Mouse (Mus musculus): ENCODE data around the gene Elmo2. TPM values are rescaled to one million over a fixed set of nuclear protein-coding genes. Genes with fewer than 3 reads are reported as not detected.

Elmo2 gene
- total and polyA plus RNA-seq, 3 experiments = 9.0 to 11.7 (median 10.1) TPM

- in situ Hi-C loops (cut with MboI; ENCODE audit: low pct_ligation_motif_present, low pct_unique_long_range_greater_than_20kb, low sequenced_read_pairs) = no loop called here
- peaks cover 33 to 60% of the 10 kb centered on the region in 2 experiments for H3K36me3 ChIP-seq (replicated peaks in 1 of 2; ENCODE audit: control insufficient read depth in 1 of 2, insufficient read depth in 1 of 2, low read length in 1 of 2)
- H3K4me2 ChIP-seq (ENCODE audit: insufficient read depth, low read depth, poor library complexity, severe bottlenecking) = no peak overlapping the region
- H3K79me2 ChIP-seq (replicated peaks; ENCODE audit: control insufficient read depth, extremely low read depth, insufficient read depth, poor library complexity, severe bottlenecking) = no peaks in the 10 kb centered on the region
- H3K4me1 ChIP-seq (ENCODE audit: control insufficient read depth in 1 of 2, insufficient read depth in 2 of 2) = peaks cover 4 to 31% of the 10 kb centered on the region in 2 experiments
- no peak overlapping the region for H3K9ac ChIP-seq (ENCODE audit: insufficient read depth, low read depth)
- H3K9me3 ChIP-seq (replicated peaks; ENCODE audit: low read length) = no peaks in the 10 kb centered on the region
- dilution Hi-C loops (cut with MboI; ENCODE audit: extremely low pct_ligation_motif_present, extremely low pct_unique_long_range_greater_than_20kb, low sequenced_read_pairs) = no loop called here
- no peak overlapping the region for H3K4me3 ChIP-seq (replicated peaks in 1 of 3; ENCODE audit: low read depth in 2 of 3, low read length in 2 of 3, poor library complexity in 1 of 3)
- no peak overlapping the region for H3K27ac ChIP-seq (ENCODE audit: insufficient read depth, low read depth)
- H3K27me3 ChIP-seq (replicated peaks) = no peaks in the 10 kb centered on the region
- TF ChIP-seq GABPA (IDR thresholded peaks at IDR 0.05; ENCODE audit: insufficient replicate concordance, low read depth, low read length) (no peak), SMC3 (IDR thresholded peaks at IDR 0.05; ENCODE audit: low read depth, low read length) (no peak), ZMIZ1 (IDR thresholded peaks at IDR 0.05; ENCODE audit: low read depth, low read length) (no peak), USF2 (conservative IDR thresholded peaks at IDR 0.05; ENCODE audit: low read depth, low read length) (no peak), JUND (conservative IDR thresholded peaks at IDR 0.05; ENCODE audit: low read depth, low read length) (no peak), NELFE (IDR thresholded peaks at IDR 0.05; ENCODE audit: low read depth, low read length) (no peak), MAFK (IDR thresholded peaks at IDR 0.05; ENCODE audit: insufficient replicate concordance, low read length) (no peak), HCFC1 (IDR thresholded peaks at IDR 0.05; ENCODE audit: low read depth, low read length) (no peak), ZKSCAN1 (IDR thresholded peaks at IDR 0.05; ENCODE audit: borderline replicate concordance, low read depth, low read length) (no peak), MAZ (IDR thresholded peaks at IDR 0.05; ENCODE audit: low read depth, low read length) (no peak), EP300 (IDR thresholded peaks at IDR 0.05; ENCODE audit: low read length) (no peak), MAX (IDR thresholded peaks at IDR 0.05; ENCODE audit: low read length) (no peak), USF1 (IDR thresholded peaks at IDR 0.05; ENCODE audit: low read depth, low read length) (no peak), NRF1 (IDR thresholded peaks at IDR 0.05; ENCODE audit: low read depth, low read length) (no peak), RCOR1 (conservative IDR thresholded peaks at IDR 0.05; ENCODE audit: low read depth, low read length) (no peak), POLR2A (IDR thresholded peaks at IDR 0.05; ENCODE audit: low read depth, low read length) (no peak), E2F4 (IDR thresholded peaks at IDR 0.05; ENCODE audit: insufficient replicate concordance, low read depth, low read length) (no peak), BHLHE40 (IDR thresholded peaks at IDR 0.05; ENCODE audit: low read depth, low read length) (no peak), TBP (conservative IDR thresholded peaks at IDR 0.05; ENCODE audit: low read depth, low read length) (no peak), CTCF (conservative IDR thresholded peaks at IDR 0.05 in 1 of 2, IDR thresholded peaks at IDR 0.05 in 1 of 2; ENCODE audit: low read depth in 2 of 2, low read length in 2 of 2) (no peak)
- DNase-seq (ENCODE audit: extremely low read depth) = no peak
Measured at GRCm38 (mm10) chr2:165317621-165318263, 8.5 kb downstream of the Elmo2 start.

DNA sequence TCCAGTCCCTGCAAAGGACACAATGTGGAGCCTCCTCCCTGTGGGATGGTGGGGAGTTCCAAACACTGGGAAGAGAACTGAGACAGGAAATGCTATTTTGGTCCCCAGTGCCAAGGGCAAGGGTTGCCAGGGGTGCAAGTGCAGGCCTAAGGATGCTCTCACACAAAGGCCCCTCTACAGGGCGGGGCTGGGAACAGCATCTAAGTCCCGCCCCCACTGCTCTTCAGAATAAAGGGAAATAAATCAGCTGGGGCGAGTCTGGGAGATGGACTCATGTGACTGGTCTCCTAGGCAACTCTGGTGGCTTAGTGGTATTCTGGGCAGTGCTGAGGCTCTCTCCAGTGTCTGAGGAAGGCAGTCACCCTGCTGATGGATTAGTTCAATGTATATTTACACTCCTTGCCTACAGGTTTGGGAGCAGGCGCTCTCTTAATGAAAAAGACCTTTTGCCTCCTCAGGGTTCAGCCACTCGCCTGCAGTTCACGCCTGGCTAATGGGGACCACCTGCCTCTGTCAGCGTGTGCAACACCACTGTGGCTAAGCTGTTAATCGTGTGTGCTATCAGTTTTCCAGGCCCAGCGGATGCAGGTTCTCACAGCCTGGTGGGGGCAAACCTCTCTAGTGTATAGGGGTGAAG is 9.3 kb downstream of the Elmo2 start:
- Histone ChIP-seq H3K27ac (ENCODE audit: insufficient read depth, low read depth) (no peak overlapping the region), H3K9me3 (replicated peaks; ENCODE audit: low read length) (no peaks in the 10 kb centered on the region), H3K27me3 (replicated peaks) (no peaks in the 10 kb centered on the region), H3K4me3 (replicated peaks in 1 of 3; ENCODE audit: low read depth in 2 of 3, low read length in 2 of 3, poor library complexity in 1 of 3) (no peak overlapping the region), H3K4me1 (ENCODE audit: control insufficient read depth in 1 of 2, insufficient read depth in 2 of 2) (peaks cover 0 to 31% of the 10 kb centered on the region in 2 experiments; a peak in 2 of 4 replicates), H3K79me2 (replicated peaks; ENCODE audit: control insufficient read depth, extremely low read depth, insufficient read depth, poor library complexity, severe bottlenecking) (no peaks in the 10 kb centered on the region), H3K9ac (ENCODE audit: insufficient read depth, low read depth) (no peak overlapping the region), H3K36me3 (replicated peaks in 1 of 2; ENCODE audit: control insufficient read depth in 1 of 2, insufficient read depth in 1 of 2, low read length in 1 of 2) (peaks cover 36 to 64% of the 10 kb centered on the region in 2 experiments), H3K4me2 (ENCODE audit: insufficient read depth, low read depth, poor library complexity, severe bottlenecking) (no peak overlapping the region)
- DNase-seq (ENCODE audit: extremely low read depth) = no peak
- dilution Hi-C loops (cut with MboI; ENCODE audit: extremely low pct_ligation_motif_present, extremely low pct_unique_long_range_greater_than_20kb, low sequenced_read_pairs) = no loop called here
- in situ Hi-C loops (cut with MboI; ENCODE audit: low pct_ligation_motif_present, low pct_unique_long_range_greater_than_20kb, low sequenced_read_pairs) = no loop called here
- TF ChIP-seq MXI1 (IDR thresholded peaks at IDR 0.05; ENCODE audit: low read depth, low read length) (no peak), NRF1 (IDR thresholded peaks at IDR 0.05; ENCODE audit: low read depth, low read length) (no peak), HCFC1 (IDR thresholded peaks at IDR 0.05; ENCODE audit: low read depth, low read length) (no peak), JUN (IDR thresholded peaks at IDR 0.05; ENCODE audit: insufficient read depth, low read depth, low read length) (no peak), PAX5 (IDR thresholded peaks at IDR 0.05; ENCODE audit: low read length) (no peak), MAZ (IDR thresholded peaks at IDR 0.05; ENCODE audit: low read depth, low read length) (no peak), CTCF (conservative IDR thresholded peaks at IDR 0.05 in 1 of 2, IDR thresholded peaks at IDR 0.05 in 1 of 2; ENCODE audit: low read depth in 2 of 2, low read length in 2 of 2) (no peak), POLR2AphosphoS2 (IDR thresholded peaks at IDR 0.05; ENCODE audit: low read depth, low read length) (no peak), SMC3 (IDR thresholded peaks at IDR 0.05; ENCODE audit: low read depth, low read length) (no peak), USF2 (conservative IDR thresholded peaks at IDR 0.05; ENCODE audit: low read depth, low read length) (no peak), JUND (conservative IDR thresholded peaks at IDR 0.05; ENCODE audit: low read depth, low read length) (no peak), SIN3A (IDR thresholded peaks at IDR 0.05; ENCODE audit: low read length) (no peak), ELF1 (IDR thresholded peaks at IDR 0.05; ENCODE audit: low read depth, low read length) (no peak), UBTF (IDR thresholded peaks at IDR 0.05; ENCODE audit: low read depth, low read length) (no peak), CHD1 (IDR thresholded peaks at IDR 0.05; ENCODE audit: low read depth, low read length) (no peak), RCOR1 (conservative IDR thresholded peaks at IDR 0.05; ENCODE audit: low read depth, low read length) (no peak), TBP (conservative IDR thresholded peaks at IDR 0.05; ENCODE audit: low read depth, low read length) (no peak), MAFK (IDR thresholded peaks at IDR 0.05; ENCODE audit: insufficient replicate concordance, low read length) (no peak), IRF4 (IDR thresholded peaks at IDR 0.05; ENCODE audit: low read depth, low read length) (no peak)
